20 mouse cellular contexts compared by ENCODE assay signal in genomic region chr13:69006091-69006490, GRCm38 (mm10). TPM values are rescaled to one million over a fixed set of nuclear protein-coding genes. Genes with fewer than 3 reads are reported as not detected.
DNase-seq lines count a peak whose midpoint lies in the region; ATAC-seq and TF ChIP-seq lines count a peak whose summit lies in the region.
"Had no signal": no experiment of that assay in that cellular context is flagged by ENCODE, and none has a peak within 500 bp of the region (broad histone marks: within the 10 kb centered on the region; RNA-seq: fewer than 3 reads in every experiment).

No protein-coding gene starts in this region.

- H3K9ac ChIP-seq in hindbrain, postnatal 0 days (replicated peaks; ENCODE audit: low read length), result no peak overlapping the region
- no peak overlapping the region for H3K9ac ChIP-seq in liver, adult 2 months (ENCODE audit: low read depth, low read length)
- no peak overlapping the region for H3K9ac ChIP-seq in liver, postnatal 0 days (replicated peaks)
- no peak overlapping the region for H3K9ac ChIP-seq in intestine, embryonic 15.5 days
- H3K9ac ChIP-seq: heart, embryonic 12.5 days; hindbrain, embryonic 14.5 days; liver, embryonic 12.5 days; lung, embryonic 14.5 days had no signal

- H3K27ac ChIP-seq in hindbrain, postnatal 0 days, result no peak overlapping the region
- no peak overlapping the region for H3K27ac ChIP-seq in hindbrain, embryonic 10.5 days
- H3K27ac ChIP-seq in liver, adult 2 months (replicated peaks; ENCODE audit: insufficient read depth, low read depth, low read length), result no peak overlapping the region
- no peak overlapping the region for H3K27ac ChIP-seq in liver, postnatal 0 days (ENCODE audit: low read depth)
- H3K27ac ChIP-seq in intestine, embryonic 15.5 days, result no peak overlapping the region
- H3K27ac ChIP-seq: forebrain, embryonic 10.5 days; hindbrain, embryonic 14.5 days; liver, embryonic 12.5 days had no signal

- no peaks in the 10 kb centered on the region for H3K79me2 ChIP-seq in liver, adult 2 months (ENCODE audit: control insufficient read depth, insufficient read depth, low read length)

- no peak for TF ChIP-seq CTCF in hindbrain, postnatal 0 days (IDR thresholded peaks at IDR 0.05; ENCODE audit: low read depth)
- no peak for TF ChIP-seq CTCF in liver, adult 2 months (IDR thresholded peaks at IDR 0.05; ENCODE audit: low read depth, low read length)
- TF ChIP-seq CTCF in liver, postnatal 0 days (IDR thresholded peaks at IDR 0.05; ENCODE audit: low read depth), result no peak

- no peak overlapping the region for H3K4me2 ChIP-seq in hindbrain, postnatal 0 days (ENCODE audit: low read depth, low read length)
- no peak overlapping the region for H3K4me2 ChIP-seq in liver, postnatal 0 days (ENCODE audit: low read depth, low read length)
- H3K4me2 ChIP-seq in intestine, embryonic 15.5 days (replicated peaks), result no peak overlapping the region
- H3K4me2 ChIP-seq: heart, embryonic 12.5 days; hindbrain, embryonic 14.5 days; liver, embryonic 12.5 days; lung, embryonic 14.5 days had no signal

- no peak overlapping the region for H3K4me3 ChIP-seq in hindbrain, postnatal 0 days (ENCODE audit: low read length)
- no peak overlapping the region for H3K4me3 ChIP-seq in hindbrain, embryonic 10.5 days
- no peak overlapping the region for H3K4me3 ChIP-seq in liver, adult 2 months (ENCODE audit: insufficient read depth, low read depth, low read length)
- no peak overlapping the region for H3K4me3 ChIP-seq in liver, postnatal 0 days (ENCODE audit: low read depth, low read length)
- no peak overlapping the region for H3K4me3 ChIP-seq in intestine, embryonic 15.5 days (replicated peaks)
- H3K4me3 ChIP-seq: forebrain, embryonic 10.5 days; heart, embryonic 12.5 days; liver, embryonic 12.5 days had no signal

- no peaks in the 10 kb centered on the region for H3K9me3 ChIP-seq in hindbrain, postnatal 0 days (ENCODE audit: low read length)
- no peaks in the 10 kb centered on the region for H3K9me3 ChIP-seq in hindbrain, embryonic 10.5 days
- no peaks in the 10 kb centered on the region for H3K9me3 ChIP-seq in liver, postnatal 0 days (ENCODE audit: low read length)
- H3K9me3 ChIP-seq in intestine, embryonic 15.5 days, result no peaks in the 10 kb centered on the region
- H3K9me3 ChIP-seq: forebrain, embryonic 10.5 days; heart, embryonic 12.5 days; liver, embryonic 12.5 days had no signal

- peak; percentile 17 for DNase-seq in cerebellum, adult 9-10 months
- no peak for DNase-seq in cerebellum, adult 11-12 months
- DNase-seq in hindbrain, postnatal 0 days (ENCODE audit: low spot score), result peak; percentile 38
- no peak for DNase-seq in hindbrain, embryonic 10.5 days (ENCODE audit: low spot score)
- peak; percentile 15 for DNase-seq in liver, adult 2 months (ENCODE audit: extremely low read depth, low read depth, low spot score)
- DNase-seq in liver, postnatal 0 days, result no peak
- DNase-seq in right cerebral cortex, postnatal 10 days (ENCODE audit: low spot score in 2 of 2), result peak; percentile 38 to 64
- DNase-seq: adrenal gland, adult 2 months; kidney, postnatal 4 days; lung, embryonic 14.5 days; lung, postnatal 36 days had no signal

- H3K27me3 ChIP-seq in hindbrain, postnatal 0 days (ENCODE audit: insufficient read depth, low read length), result no peaks in the 10 kb centered on the region
- H3K27me3 ChIP-seq in hindbrain, embryonic 10.5 days (ENCODE audit: insufficient read depth, poor library complexity, severe bottlenecking), result peaks cover 2% of the 10 kb centered on the region; the same call in 1 of the 2 replicates
- no peaks in the 10 kb centered on the region for H3K27me3 ChIP-seq in liver, adult 2 months (ENCODE audit: control insufficient read depth, insufficient read depth, low read length)
- H3K27me3 ChIP-seq in liver, postnatal 0 days (ENCODE audit: insufficient read depth, low read length), result no peaks in the 10 kb centered on the region
- H3K27me3 ChIP-seq in intestine, embryonic 15.5 days (replicated peaks), result no peaks in the 10 kb centered on the region

- 66% methylated on average over 4 of the region's 4 CpGs for WGBS in hindbrain, postnatal 0 days
- 89% methylated on average over 4 of the region's 4 CpGs for WGBS in hindbrain, embryonic 10.5 days
- 62% methylated on average over 4 of the region's 4 CpGs for WGBS in liver, adult 2 months
- WGBS in liver, postnatal 0 days (ENCODE audit: insufficient replicate concordance), result 73% methylated on average over 4 of the region's 4 CpGs
- WGBS in intestine, embryonic 15.5 days, result 82% methylated on average over 4 of the region's 4 CpGs

- ATAC-seq in hindbrain, postnatal 0 days, result no peak
- ATAC-seq in liver, postnatal 0 days, result no peak
- no peak for ATAC-seq in intestine, embryonic 15.5 days
- ATAC-seq: intestine, embryonic 16.5 days; liver, embryonic 12.5 days; midbrain, embryonic 16.5 days had no signal

- TF ChIP-seq POLR2A in liver, adult 2 months (IDR thresholded peaks at IDR 0.05; ENCODE audit: extremely low read depth, insufficient read depth, low read length), result no peak

- no peaks in the 10 kb centered on the region for H3K4me1 ChIP-seq in hindbrain, postnatal 0 days (ENCODE audit: insufficient read depth, low read length)
- H3K4me1 ChIP-seq in hindbrain, embryonic 10.5 days (replicated peaks), result no peaks in the 10 kb centered on the region
- H3K4me1 ChIP-seq in liver, adult 2 months (ENCODE audit: control insufficient read depth, insufficient read depth, low read length), result peaks cover 12% of the 10 kb centered on the region
- H3K4me1 ChIP-seq in liver, postnatal 0 days (ENCODE audit: insufficient read depth), result peaks cover 4% of the 10 kb centered on the region; the same call in 1 of the 2 replicates
- no peaks in the 10 kb centered on the region for H3K4me1 ChIP-seq in intestine, embryonic 15.5 days (replicated peaks)
- H3K4me1 ChIP-seq: forebrain, embryonic 10.5 days; heart, embryonic 12.5 days; liver, embryonic 12.5 days had no signal

- TF ChIP-seq EP300 in liver, postnatal 0 days (IDR thresholded peaks at IDR 0.05; ENCODE audit: low read depth), result no peak

- no peaks in the 10 kb centered on the region for H3K36me3 ChIP-seq in hindbrain, postnatal 0 days (ENCODE audit: insufficient read depth, low read length)
- no peaks in the 10 kb centered on the region for H3K36me3 ChIP-seq in hindbrain, embryonic 10.5 days
- H3K36me3 ChIP-seq in liver, adult 2 months (ENCODE audit: control insufficient read depth, insufficient read depth, low read length), result no peaks in the 10 kb centered on the region
- H3K36me3 ChIP-seq in liver, postnatal 0 days (replicated peaks; ENCODE audit: insufficient read depth, low read length), result no peaks in the 10 kb centered on the region
- H3K36me3 ChIP-seq in intestine, embryonic 15.5 days, result no peaks in the 10 kb centered on the region
- H3K36me3 ChIP-seq: forebrain, embryonic 10.5 days; heart, embryonic 12.5 days; liver, embryonic 12.5 days had no signal

RNA-seq across cellular contexts. Expression of gene Adcy2, which starts 6.8 kb away (rescaled TPM):
- 35.1 and 44.2 TPM in 2 replicates for total RNA-seq in hindbrain, postnatal 0 days (2014; rRNA removed)
- 16.7 and 16.9 TPM in 2 replicates for polyA plus RNA-seq in hindbrain, postnatal 0 days (2015; fragmentation: Nextera tagmentation; extraction: Ambion mirVana)
- polyA plus RNA-seq in hindbrain, embryonic 10.5 days (2016; fragmentation: Nextera tagmentation; extraction: Ambion mirVana), result 0.81 and 1.5 TPM in 2 replicates
- total RNA-seq in liver, adult 2 months (2014; rRNA removed), result 0.09 and 0.40 TPM in 2 replicates
- polyA plus RNA-seq in liver, adult 2 months (2012; rRNA removed), result 0.07 and 0.11 TPM in 2 replicates
- 0.31 and 0.44 TPM in 2 replicates for polyA plus RNA-seq in liver, postnatal 0 days (2015; fragmentation: Nextera tagmentation; extraction: Ambion mirVana)
- 4.7 and 4.8 TPM in 2 replicates for polyA plus RNA-seq in intestine, embryonic 15.5 days (2015; fragmentation: Nextera tagmentation; extraction: Ambion mirVana)
- total RNA-seq: megakaryocyte-erythroid progenitor cell, adult 5-6 weeks; neutrophil, adult 5-6 weeks had no signal

Comparison
In these comparisons a context has a peak if more than half of its experiments do, and no peak if none do; other contexts are left out.
1. DNase-seq: peak in cerebellum, adult 9-10 months (single experiment), hindbrain, postnatal 0 days (single experiment), liver, adult 2 months (single experiment) and right cerebral cortex, postnatal 10 days (2 of 2); none in cerebellum, adult 11-12 months (single experiment), hindbrain, embryonic 10.5 days (single experiment) and liver, postnatal 0 days (single experiment).